In genomic region chr7:107341519-107342190, GRCm38 (mm10) we compare ENCODE assay signal across 17 mouse cellular contexts. TPM values are rescaled to one million over a fixed set of nuclear protein-coding genes. Genes with fewer than 3 reads are reported as not detected.
DNase-seq lines count a peak whose midpoint lies in the region; ATAC-seq lines count a peak whose summit lies in the region.
"Had no signal": no experiment of that assay in that cellular context is flagged by ENCODE, and none has a peak within 500 bp of the region (broad histone marks: within the 10 kb centered on the region; RNA-seq: fewer than 3 reads in every experiment).

No protein-coding gene starts in this region.

- H3K36me3 ChIP-seq in forebrain, embryonic 14.5 days (ENCODE audit: control insufficient read depth, insufficient read depth, low read length): no peaks in the 10 kb centered on the region
- no peaks in the 10 kb centered on the region for H3K36me3 ChIP-seq in neural tube, embryonic 13.5 days
- H3K36me3 ChIP-seq: heart, embryonic 13.5 days; midbrain, embryonic 13.5 days had no signal

- peak; percentile 1 for DNase-seq in kidney, postnatal 14 days
- no peak for DNase-seq in kidney, adult 8-10 months
- peak; percentile 74 for DNase-seq in Muller cell, postnatal 12 days (ENCODE audit: inconsistent ontology term)
- peak; percentile 55 for DNase-seq in forebrain, embryonic 14.5 days (ENCODE audit: low spot score)
- DNase-seq in cerebellum, postnatal 25 days: no peak
- DNase-seq in layer of hippocampus, adult 9-10 months (ENCODE audit: low spot score): no peak
- DNase-seq: adrenal gland, postnatal 10 days; embryo, embryonic 11 days; gastrocnemius, postnatal 25 days; kidney, postnatal 10 days; right cerebral cortex, postnatal 4 days; thymus, postnatal 14 days had no signal

- ATAC-seq in forebrain, embryonic 14.5 days: peak; percentile 72
- peak; percentile 72; the same call in 1 of the 2 replicates for ATAC-seq in neural tube, embryonic 13.5 days (ENCODE audit: low read depth)
- ATAC-seq: midbrain, embryonic 13.5 days; Patski had no signal

- 22% methylated on average over 8 of the region's 8 CpGs for WGBS in forebrain, embryonic 14.5 days
- WGBS in neural tube, embryonic 13.5 days: 23% methylated on average over 8 of the region's 8 CpGs

- no peak overlapping the region for H3K9ac ChIP-seq in forebrain, embryonic 14.5 days (ENCODE audit: low read length)
- no peak overlapping the region for H3K9ac ChIP-seq in neural tube, embryonic 13.5 days
- H3K9ac ChIP-seq: heart, embryonic 13.5 days; midbrain, embryonic 13.5 days had no signal

- no peak overlapping the region for H3K4me3 ChIP-seq in forebrain, embryonic 14.5 days (ENCODE audit: low read depth, low read length)
- H3K4me3 ChIP-seq in neural tube, embryonic 13.5 days: no peak overlapping the region
- H3K4me3 ChIP-seq: heart, embryonic 13.5 days; left cerebral cortex, adult 2 months; midbrain, embryonic 13.5 days had no signal

- 0 out of 2 replicates have a peak, but pooled peaks cover 5% of the 10 kb centered on the region for H3K4me1 ChIP-seq in forebrain, embryonic 14.5 days (ENCODE audit: control insufficient read depth, insufficient read depth, low read length)
- H3K4me1 ChIP-seq in neural tube, embryonic 13.5 days (replicated peaks): peaks cover 5% of the 10 kb centered on the region
- H3K4me1 ChIP-seq: heart, embryonic 13.5 days; midbrain, embryonic 13.5 days had no signal

- no peak overlapping the region for H3K27ac ChIP-seq in forebrain, embryonic 14.5 days (ENCODE audit: low read depth, low read length)
- no peak overlapping the region for H3K27ac ChIP-seq in neural tube, embryonic 13.5 days (replicated peaks)
- H3K27ac ChIP-seq: heart, embryonic 13.5 days; left cerebral cortex, adult 2 months; midbrain, embryonic 13.5 days had no signal

- H3K9me3 ChIP-seq in forebrain, embryonic 14.5 days (replicated peaks; ENCODE audit: control insufficient read depth, low read length): no peaks in the 10 kb centered on the region
- H3K9me3 ChIP-seq in neural tube, embryonic 13.5 days: no peaks in the 10 kb centered on the region
- H3K9me3 ChIP-seq: midbrain, embryonic 13.5 days had no signal

- H3K4me2 ChIP-seq in forebrain, embryonic 14.5 days (ENCODE audit: low read length): no peak overlapping the region
- H3K4me2 ChIP-seq in neural tube, embryonic 13.5 days: no peak overlapping the region
- H3K4me2 ChIP-seq: heart, embryonic 13.5 days; midbrain, embryonic 13.5 days had no signal

- H3K27me3 ChIP-seq in forebrain, embryonic 14.5 days (replicated peaks; ENCODE audit: control insufficient read depth, insufficient read depth, low read length): no peaks in the 10 kb centered on the region
- H3K27me3 ChIP-seq in neural tube, embryonic 13.5 days: no peaks in the 10 kb centered on the region
- H3K27me3 ChIP-seq: heart, embryonic 13.5 days; midbrain, embryonic 13.5 days; Patski had no signal

RNA-seq across cellular contexts. Expression of gene Syt9, which starts 28.9 kb away (rescaled TPM):
- 7.0 and 8.4 TPM in 2 replicates for polyA plus RNA-seq in forebrain, embryonic 14.5 days (2014; fragmentation: Nextera tagmentation; extraction: Ambion mirVana)
- polyA plus RNA-seq in neural tube, embryonic 13.5 days (2015; fragmentation: Nextera tagmentation; extraction: Ambion mirVana): 7.3 and 7.7 TPM in 2 replicates
- polyA plus RNA-seq: Patski had no signal

Comparison
In these comparisons a context has a peak if more than half of its experiments do, and no peak if none do; other contexts are left out.
1. DNase-seq: peak in kidney, postnatal 14 days (single experiment), Muller cell, postnatal 12 days (single experiment) and forebrain, embryonic 14.5 days (single experiment); none in kidney, adult 8-10 months (0 of 2), cerebellum, postnatal 25 days (0 of 2) and layer of hippocampus, adult 9-10 months (single experiment).